Mouse (Mus musculus): ENCODE measurements around the gene Dapk2.

Gene Dapk2

DNA sequence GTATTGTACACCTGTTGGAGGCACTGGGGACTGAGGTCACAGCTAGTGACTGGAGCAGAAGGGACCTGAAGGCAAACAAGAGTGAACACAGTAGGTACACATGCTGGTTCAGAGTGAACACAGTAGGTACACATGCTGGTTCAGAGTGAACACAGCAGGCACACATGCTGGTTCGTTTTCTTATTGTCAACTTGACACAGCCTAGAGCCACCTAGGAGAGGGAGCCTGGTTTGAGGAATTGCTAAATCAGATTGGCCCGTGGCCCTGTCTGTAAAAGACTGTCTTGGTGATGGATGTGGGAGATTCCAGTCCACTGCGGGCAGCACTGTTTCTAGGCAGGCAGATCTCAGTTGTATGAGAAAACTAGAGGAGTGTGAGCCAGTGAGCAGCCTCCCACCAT, 25.0 kb downstream of the Dapk2 start:
- in situ Hi-C loops (cut with MboI, MseI): no loop called here

DNA sequence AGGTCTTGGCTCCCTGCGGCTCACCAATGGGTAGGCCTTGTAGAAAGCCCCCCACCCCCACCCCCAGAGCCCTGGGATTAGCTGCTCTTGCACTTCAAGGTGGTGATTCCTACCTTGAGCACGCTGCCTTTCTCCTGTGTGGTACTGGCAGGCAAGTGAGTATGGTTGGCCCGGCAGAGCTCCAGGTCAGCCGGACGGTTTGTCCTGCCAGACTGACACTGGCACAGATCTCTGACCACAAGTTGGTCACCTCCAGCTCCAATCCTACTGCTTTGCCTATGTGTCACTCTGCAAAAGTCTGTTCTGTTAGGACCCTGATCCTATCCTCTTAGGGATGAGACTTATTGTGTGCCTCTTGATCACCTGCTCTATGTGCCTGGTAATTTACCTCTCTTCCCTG, 26.5 kb downstream of the Dapk2 start:
- in situ Hi-C loops (cut with MboI, MseI): no loop called here

DNA sequence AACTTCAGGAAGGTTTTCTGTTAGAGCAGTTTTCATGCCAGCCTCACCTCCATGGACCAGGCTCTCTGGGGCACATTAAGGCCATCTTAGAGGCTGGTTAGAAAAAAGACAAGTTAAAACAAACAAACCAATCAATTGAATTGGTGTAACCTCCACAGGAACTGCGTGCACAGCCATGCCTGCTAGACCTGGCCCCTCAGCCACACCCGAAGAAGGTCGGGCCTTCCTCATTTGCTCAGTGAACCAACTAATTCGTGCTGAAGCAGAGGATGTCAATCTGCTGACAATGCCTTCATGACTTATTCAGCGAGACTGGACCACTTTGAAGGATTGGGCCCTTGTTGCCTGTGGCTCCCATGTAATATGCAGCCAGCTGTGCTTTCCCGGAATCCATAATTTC, 28.4 kb downstream of the Dapk2 start:
- in situ Hi-C loops (cut with MboI, MseI): no loop called here

DNA sequence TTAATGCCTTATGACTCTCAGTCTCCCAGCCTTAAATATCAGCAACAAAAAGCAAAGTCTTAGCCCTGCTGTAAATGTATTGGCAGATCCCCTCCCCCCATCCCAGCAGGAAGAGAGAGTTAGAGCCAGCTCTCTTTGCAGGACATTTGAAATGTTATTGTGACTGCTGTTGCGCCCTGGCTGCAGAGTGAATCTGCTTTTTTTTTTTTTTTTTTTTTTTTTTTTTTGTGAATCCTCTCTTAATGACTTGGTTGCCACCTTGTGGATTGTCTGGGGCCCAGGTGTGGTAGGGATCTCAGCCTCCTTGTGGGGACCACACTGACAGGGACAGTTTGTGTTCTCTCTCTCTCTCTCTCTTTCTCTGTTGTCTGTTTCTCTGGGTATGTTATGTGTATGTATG, 31.0 kb downstream of the Dapk2 start:
- in situ Hi-C loops (cut with MboI, MseI): no loop called here

DNA sequence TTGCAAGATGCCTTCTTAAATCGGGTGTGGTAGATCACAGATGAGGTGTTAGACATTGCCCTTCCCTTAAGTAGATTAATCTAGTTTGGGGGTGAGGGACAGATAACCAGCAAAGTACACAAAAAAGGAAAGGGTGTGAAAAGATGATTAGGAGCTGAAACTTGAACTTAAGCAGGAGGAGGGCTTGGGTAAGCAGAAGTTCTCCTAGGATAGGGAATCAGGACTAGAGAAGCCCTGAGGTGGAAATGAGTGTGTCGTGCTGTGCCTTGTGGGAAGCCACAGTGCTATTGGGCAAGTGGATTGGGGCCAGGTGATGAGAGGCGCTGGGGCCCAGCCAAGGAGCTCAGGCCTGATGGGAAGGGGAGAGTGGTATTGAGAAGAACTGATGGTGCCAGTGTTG, 36.0 kb downstream of the Dapk2 start:
- in situ Hi-C loops (cut with MboI, MseI): no loop called here

DNA sequence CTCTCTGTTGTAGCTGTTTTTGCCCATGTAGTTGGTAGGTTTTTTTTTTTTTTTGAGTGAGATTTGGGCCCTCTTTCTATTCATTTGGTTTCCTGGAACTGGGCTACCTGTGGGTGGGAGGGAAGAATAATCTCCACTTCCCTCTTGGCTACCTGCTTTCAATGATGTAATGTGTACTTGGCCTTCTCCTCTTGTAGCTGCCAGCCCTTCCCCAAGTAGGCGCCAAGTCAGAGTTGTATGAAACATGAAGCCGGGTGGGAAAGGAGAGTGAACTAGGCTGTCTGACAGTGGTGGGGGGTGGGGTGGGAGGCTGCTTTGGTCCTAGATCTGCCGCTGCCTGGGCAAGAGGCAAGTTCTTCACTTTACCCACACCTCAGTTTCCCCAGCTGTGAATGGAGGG, 38.5 kb downstream of the Dapk2 start:
- in situ Hi-C loops (cut with MboI, MseI): no loop called here

DNA sequence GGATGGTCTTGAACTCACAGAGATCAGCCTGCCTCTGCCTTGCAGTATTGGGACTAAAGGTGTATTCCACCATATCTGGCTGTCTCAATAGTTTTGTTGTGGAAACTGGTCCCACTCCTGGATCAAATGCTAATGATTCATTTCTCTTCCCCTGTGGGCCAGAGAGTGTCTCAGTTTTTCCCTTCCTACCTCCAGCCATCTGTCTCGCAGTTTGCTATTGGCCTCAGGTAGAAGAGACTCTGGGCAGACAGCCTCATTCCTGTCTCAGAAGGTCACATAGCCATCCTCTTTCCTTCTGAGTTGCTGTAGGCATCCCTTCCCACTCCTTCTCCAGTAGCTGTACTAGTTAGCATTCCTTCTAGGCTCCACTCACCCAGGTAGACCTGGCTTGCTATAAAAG, 40.5 kb downstream of the Dapk2 start:
- in situ Hi-C loops (cut with MboI, MseI): no loop called here

DNA sequence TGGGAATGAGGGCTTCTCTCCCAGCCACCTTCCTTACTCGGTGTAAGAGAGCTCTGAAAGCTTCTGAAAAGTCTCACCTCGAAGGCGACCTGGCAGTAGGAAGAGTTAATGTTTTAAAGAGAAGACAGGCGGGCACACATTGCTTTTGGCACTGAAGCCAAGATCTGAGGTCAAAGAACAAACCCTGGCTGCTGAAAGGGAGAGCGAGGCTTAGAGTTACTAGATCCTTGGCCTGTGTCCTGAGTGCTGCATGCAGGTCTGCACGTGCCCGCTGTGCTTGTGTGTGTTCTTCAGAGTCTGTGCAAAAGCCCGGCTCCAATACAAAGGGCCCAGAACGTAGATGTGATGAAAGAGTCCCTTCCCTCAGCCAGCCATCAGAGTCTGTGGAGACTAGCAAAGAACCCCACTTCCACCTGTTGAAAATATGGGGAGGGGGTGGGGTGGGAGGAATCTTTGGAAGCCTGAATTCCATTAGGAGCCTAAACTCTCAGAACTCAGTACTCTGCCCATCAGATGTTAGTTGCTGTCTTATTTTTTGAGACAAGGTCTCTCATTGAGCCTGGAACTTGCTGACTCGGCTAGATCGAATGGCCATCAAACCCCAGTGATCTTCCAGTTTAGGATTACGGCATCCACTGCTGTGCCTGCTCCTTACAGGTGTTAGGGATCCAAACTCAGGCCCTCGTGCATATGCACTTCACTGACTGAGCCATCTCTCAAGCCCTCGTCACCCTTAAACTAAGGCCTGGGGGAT, 41.8 kb downstream of the Dapk2 start:
- in situ Hi-C loops (cut with MboI, MseI): no loop called here

DNA sequence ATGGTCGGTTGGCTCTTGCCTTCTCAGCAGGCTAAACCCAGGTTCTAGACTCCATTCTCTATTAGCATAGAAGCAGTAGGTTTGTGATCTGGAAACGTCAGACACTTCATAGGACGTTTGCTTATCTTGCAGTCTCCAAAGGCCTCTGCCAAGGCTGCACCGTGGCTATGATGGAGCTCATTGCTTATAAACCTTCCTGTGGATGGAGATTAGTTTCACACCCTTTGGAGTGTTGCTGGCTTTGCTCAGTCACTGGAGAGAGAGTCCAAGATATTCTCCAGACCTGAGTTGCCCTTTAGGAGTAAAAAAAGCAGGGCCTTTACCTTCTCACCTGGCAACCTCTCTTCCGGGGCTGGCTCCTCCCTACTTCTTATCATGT, 42.4 kb downstream of the Dapk2 start:
- in situ Hi-C loops (cut with MboI, MseI): no loop called here

DNA sequence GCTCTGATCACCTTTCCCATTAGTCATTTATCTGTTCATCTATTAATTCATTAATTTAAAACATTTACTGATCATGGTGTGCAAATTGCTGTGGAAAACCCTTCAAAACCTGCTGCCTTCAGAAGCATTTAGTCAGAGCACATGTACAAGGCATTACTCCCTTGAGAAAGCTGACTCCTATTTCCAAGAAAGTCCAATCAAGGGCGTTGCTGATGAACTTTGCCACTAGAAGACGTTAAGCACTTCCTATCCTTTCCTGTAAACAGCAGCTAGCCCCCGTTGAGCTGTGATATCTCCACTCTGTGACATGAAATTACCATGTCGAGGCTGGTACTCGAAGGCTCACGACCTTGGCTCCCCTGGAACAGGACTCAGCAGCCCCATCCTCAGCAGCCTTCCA, 43.6 kb downstream of the Dapk2 start:
- in situ Hi-C loops (cut with MboI, MseI): no loop called here

DNA sequence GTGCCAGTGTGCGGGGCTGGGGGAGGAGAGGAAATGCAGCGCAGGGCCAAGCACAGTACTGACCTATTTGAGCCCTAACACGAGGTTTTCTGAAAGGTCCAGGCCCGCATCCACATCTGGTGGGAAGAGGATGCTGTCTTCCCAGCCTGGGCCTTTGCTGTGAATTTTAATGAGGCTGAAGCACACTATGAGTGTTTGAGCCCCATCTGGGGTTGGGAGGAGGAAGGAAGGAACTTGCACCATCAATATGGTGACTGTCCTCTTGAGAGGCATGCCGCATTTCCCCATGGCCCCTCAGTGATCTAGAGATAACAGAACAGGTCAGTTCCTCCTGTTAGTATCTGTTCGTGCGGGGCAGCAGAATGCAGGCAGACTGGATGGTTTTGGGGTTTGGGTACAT, 44.4 kb downstream of the Dapk2 start:
- in situ Hi-C loops (cut with MboI, MseI): no loop called here

DNA sequence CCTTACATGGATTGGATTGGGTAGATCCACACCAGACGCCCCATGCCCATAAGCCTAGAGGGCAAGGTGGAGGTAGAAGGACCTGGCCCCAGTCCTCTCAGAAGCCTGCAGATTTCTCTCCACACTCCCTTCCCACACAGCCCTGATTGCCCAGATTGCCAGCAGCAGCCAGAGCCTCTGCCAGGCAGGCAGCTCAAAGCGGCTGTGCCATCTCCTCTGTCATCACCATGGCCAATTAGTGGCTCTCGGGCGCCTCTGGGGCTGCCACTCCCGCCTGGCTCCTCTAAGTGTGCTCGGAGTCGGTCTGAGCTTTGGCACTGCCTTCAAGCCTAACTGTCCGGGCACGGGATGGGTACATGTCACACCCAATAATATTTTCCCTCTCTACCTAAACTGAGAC, 47.7 kb downstream of the Dapk2 start:
- in situ Hi-C loops (cut with MboI, MseI): no loop called here

DNA sequence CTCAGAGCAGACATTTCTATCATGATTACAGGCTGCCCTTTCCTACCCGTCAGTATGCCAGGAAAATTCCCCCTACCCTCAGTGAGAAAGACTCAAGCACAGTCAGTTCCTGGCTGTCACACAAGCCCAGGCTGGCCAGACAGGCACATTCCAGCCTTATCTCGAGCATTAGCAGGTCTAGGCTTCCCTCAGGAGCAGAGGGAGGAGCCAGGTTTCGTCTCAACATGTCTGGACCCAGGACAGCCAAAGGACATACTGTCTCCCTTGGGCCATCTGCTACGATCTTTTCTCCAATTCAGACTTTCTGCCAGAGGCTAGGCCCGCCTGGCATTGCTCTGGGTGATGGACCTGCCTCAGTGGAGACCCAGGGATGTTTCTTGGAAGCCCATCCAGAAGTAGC, 48.8 kb downstream of the Dapk2 start:
- in situ Hi-C loops (cut with MboI, MseI): no loop called here

DNA sequence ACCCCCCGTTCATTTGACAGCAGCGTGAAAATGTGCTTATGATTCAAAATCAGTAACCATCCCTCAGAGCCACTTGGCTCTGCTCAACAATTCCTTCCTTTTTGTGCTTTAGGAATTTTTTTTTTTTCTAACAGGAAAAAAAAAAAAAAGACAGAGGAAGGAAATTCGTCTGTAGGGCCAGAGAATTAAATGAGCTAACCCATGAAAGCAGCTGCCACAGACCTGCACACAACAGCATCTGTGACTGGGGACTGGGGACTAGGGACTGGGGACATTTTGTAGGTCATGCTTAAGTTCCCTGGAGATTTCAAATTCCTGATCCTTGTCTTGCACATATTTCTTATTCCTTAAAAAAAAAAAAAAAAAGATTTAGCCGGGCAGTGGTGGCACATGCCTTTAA, 53.4 kb downstream of the Dapk2 start:
- in situ Hi-C loops (cut with MboI, MseI): no loop called here

DNA sequence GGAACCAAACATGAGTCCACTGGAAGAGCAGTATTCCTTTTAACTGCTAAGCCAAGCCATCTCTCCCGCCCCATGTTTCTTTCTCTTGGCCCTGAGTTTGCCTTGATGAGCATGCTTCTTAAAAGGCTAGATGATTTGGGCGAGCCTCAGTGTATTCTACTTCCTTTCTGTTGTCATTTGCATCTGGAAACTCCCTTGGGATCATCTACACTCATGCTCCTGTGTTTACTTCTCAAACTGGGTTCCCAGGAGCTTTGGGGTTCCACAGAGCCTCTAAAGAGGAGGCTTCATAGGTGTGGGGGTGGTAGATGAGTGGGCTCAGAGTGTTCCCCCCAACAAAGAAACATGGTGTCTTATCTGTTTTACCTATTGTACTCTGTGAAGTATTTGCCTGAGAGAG, 54.1 kb downstream of the Dapk2 start:
- in situ Hi-C loops (cut with MboI, MseI): no loop called here

DNA sequence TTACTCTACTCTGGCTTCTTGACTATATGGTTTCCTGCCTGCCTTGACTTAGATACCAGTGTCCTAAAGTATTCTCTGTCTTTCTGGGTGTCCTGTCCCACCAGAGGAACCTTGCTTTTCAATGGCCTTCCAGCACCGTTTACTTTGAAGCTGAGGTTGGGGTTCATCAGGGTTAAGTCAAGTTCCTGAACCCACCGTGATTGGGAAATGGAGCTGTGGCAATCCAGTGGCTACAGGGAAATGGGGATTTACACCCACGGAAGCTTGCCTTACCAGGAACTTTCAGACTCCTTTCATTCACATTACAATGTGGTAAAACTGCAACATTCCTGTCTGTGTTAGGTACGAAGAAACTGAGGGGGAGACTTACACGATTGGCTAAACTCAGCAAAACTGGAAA, 54.8 kb downstream of the Dapk2 start:
- in situ Hi-C loops (cut with MboI, MseI): no loop called here

DNA sequence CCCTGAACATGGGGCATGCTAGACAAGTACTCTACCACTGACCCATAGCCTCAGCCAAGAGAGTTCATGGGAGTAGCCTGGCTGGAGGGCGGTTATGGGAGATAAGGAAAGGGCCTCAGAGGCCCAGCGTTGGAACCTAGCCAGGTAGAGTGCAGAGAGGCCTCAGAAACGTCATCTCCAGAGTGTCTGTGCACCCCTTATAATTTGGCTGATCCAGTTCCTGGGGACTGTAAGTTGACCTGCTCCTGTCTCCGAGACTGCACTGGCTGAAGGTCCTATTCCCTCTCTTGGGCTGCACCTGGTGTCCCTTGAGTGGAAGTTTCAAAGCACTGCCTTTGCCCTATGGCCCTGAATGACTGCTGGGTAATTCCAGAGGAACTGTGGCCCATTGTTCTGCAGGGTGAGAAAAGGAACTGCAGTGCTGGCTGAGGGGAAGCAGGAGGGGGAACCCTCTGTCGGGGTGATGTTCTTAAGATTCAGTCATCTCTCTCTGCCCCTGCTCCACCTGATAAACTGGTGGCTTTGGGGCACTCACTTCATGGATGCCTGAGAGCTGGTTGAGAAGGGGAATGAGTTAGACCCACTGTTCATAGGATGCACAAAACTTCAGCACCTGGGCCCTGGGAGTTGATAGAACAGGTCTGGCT, 55.5 kb downstream of the Dapk2 start:
- in situ Hi-C loops (cut with MboI, MseI): no loop called here

DNA sequence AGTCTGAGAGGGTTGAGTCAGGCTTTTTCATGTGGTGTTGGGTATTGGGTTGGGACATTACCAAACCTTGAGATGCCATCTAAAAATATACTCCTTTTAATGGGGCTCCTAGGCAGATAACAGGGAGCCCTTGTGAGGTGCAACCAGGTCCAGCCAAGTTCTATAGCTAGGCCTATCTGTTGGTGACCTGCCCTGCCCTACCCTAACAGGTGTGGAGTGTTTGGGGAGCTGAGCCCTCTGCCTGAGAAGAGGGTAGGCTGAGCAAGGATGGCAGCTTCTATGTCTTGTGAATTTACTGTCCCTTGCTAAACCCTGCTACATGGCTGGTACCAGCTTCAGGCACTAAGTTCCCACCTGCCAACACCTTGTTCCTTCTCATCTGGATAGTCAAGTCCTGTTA, 57.5 kb downstream of the Dapk2 start:
- in situ Hi-C loops (cut with MboI, MseI): no loop called here

DNA sequence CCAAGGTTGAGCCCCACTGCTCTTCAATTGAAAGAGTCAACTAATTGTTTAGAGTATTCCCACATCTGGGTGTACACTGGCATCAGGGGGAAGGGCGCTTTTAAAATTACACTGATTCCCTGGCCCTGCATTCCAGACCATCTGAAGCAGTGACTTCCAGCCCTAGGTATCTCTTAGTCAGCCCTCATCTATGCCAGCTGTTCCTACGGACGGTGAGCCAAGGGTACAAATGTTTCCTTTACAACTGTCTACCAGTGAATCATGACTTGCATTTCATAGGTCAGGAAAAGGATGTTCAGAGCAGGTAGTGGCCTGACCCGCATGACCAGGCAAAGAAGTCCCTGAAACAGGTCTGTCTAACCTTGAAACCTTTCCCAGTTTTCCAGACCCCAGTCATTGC, 59.9 kb downstream of the Dapk2 start:
- in situ Hi-C loops (cut with MboI, MseI): no loop called here

DNA sequence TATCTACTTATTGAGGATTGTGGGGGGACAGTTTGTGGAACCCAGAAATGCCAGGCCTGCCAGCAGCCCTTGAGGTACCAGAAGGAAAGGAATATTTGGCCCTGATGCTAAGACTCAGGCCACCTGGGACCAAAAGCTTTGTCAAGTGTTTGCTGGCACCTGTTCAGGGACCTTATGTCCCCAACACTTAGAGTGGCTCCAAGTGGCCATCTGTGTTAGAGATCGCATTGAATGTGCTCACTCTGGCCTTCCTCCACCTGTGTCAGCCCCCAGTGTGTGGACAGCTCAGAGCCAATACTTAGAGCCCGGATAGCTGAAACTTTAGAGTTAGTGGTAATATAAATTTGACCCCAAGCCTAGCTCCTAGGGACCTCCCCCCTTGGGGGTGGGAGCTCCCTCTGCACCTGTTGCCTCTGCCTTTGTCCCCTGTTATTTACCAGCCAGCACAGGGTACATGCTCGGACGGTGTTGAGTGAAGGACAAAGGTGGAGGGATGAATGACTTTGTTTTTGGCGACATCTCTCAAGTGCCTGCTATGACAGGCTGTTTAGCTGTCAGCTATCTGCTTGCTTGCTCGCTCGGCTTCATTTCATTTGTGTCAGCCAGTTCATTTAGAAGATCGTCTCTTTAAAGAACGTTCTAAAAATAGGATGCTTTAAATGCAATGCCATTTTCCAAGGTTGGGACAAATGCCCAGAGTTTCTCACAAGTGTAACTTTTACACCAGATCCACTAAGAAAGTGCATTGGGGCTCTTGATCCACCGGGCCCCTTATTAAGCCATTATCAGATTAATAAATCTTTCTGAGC, 61.1 kb downstream of the Dapk2 start:
- in situ Hi-C loops (cut with MboI, MseI): no loop called here

DNA sequence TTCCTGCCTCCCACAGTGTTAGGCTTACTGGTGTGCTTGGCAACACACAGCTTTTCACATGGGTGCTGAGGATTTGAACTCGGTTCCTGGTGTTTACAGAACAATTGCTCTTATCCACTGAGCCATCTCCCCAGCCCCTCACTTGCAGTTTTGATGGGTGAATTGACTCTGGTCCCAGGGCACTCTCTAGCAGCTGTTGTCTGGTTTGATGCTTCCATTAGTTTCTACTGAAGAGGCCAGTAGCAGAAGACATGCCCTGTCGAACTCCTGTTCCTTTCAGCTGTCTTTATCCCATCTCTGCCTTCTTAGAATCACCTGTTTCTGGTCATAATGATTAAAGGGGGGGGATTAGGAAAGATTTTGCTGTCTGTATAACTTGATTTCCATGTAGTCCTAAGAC, 65.8 kb downstream of the Dapk2 start:
- in situ Hi-C loops (cut with MboI, MseI): no loop called here

DNA sequence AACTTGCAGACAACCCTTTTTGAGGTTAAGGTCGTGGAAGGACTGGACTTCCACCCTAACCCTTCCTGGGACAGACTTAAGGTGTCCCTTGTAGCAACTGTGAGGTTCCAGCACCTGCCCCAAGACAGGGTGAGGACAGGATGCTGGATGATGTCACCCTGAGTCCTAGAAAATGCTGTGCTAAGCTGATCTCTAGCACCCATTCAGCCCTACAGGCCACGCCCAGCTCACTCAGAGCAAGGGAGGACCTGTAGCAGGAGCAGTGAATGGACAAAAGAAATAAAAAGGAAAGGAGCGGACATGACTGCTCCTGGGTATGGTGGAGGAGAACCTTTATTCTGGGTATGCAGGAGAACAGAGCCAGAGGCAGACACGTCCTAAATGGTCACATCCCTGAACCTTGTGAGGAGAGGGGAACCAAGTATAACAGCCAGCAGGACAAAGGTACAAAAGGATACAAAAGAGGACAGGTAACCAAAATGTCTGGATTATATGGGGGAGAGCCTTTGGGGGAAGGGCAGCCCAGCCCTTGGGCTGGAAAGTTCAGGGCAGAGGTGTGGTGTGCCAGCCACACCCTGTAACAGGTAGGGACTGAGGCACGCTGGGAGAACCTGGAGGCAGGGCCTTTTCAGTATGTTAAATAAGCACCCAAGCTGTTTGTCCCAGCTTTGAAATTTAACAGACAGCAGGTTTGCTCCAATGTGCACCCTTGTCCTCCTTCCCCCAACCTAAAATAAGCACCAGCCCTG, 67.9 kb downstream of the Dapk2 start:
- in situ Hi-C loops (cut with MboI, MseI): no loop called here

Data from T-helper 2 cell (primary cell).